Mouse (Mus musculus): ENCODE data around the gene Tspan31. TPM values are rescaled to one million over a fixed set of nuclear protein-coding genes. Genes with fewer than 3 reads are reported as not detected.

The Tspan31 gene
- 73.8 and 85.4 TPM in 2 replicates for polyA plus RNA-seq (2012; rRNA removed)

DNA sequence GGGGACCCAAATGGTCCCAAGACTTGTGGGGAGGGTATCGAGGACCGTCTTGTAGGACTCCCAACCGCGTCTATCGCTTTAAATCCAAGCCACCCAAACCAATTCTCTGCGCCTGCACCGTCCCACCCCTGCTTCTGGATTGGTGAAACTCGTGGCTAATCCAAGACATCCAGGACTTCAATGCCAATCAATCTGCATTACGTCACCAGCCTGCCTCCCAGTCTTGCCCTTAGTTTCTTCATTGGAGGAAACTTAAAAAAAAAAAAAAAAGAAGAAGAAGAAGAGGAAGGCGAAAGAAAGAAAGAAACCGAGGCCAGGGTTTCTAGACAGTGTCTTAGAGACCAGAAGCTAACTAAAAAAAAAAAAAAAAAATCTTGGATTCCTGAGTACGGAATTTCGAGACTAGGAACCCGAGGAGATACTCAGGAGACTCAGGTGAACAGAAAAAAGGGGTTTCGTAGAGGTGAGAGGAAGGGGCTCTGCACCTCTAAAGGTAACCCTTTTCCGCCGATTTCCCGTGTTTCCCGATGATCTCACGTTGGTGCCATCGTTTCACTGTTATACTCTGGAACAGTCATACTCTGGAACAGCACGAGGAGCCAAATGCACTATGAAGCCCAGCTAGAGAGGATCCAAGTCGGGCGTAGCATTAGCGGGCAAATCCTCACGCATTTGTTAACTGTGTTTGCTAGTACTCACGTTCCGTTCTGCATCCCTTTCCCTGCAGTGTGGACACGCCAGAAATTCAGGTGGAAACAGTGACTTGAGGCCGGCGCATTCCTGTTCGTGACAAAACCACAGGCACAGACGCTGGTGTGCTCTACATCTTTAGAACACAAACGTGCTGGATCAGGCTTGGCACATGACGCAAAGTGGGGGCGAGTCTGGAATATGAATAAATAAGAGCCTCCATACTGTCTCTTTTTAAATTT, at the start of gene Tspan31:
Gene Tspan31 (minus strand): TSS at position 75 of the 932 bp plus-strand sequence.
- under 1% methylated on average over 36 of the region's 36 CpGs for WGBS
- peak; percentile 99 for DNase-seq (ENCODE audit: low read depth, low spot score)

DNA sequence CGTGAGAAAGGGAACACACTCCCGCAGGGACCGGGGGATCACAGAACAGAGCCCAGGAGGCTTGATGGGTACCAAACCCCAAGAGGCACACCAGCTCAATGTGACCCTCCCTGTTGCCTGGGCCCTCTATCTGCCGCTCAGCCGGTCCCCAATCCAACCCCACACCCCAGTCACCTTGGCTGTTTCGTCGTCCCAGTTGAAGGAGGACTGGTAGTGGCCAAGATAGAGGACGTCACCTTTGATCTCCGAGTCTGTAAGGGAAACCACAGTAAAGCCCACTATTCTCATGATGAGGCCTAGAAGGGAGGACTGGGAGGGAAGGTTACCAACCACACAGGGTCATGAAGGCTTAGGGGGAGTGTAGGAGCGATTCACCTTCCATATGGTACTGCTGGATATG, 49.2 kb upstream of the Tspan31 start:
- no peak for DNase-seq (ENCODE audit: low read depth, low spot score)
- 93% methylated on average over 10 of the region's 10 CpGs for WGBS

DNA sequence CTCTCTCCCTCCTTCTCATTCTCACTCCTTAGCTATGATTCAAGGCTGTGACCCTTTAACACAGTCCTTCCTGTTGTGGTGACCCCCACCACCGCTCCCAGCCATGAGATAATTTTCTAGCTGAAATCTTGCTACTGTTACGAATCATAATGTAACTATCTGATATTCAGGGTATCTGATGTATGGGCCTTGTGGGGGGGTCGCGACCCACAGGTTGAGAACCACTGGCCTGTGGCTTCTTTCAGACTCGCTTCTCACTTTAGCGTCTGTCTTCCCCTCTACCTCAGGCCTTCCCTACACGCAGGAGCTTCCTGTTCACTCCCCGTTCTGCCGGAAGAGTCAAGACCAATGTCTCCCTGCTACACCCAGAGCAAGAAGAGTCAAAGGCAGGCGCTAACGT, 48.4 kb upstream of the Tspan31 start:
- no peak for DNase-seq (ENCODE audit: low read depth, low spot score)
- WGBS = 90% methylated on average over 11 of the region's 11 CpGs

DNA sequence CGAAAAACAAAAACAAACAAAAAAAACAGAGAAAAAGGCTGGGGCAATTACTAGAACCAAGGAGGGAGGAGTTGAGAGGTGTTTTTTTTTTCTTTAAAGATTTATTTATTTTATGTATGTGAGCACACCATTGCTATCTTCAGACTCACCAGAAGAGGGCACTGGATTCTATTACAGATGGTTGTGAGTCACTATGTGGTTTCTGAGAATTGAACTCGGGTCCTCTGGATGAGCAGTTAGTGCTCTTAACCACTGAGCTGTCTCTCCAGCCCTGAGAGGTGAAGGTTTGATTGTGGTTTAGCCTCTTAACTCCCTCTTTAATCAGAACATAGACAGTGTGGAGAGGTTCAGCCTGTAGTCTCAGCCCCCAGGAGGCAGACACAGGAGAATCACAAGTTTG, 45.0 kb upstream of the Tspan31 start:
- 67% methylated on average over 2 of the region's 2 CpGs for WGBS
- DNase-seq (ENCODE audit: low read depth, low spot score) = no peak

DNA sequence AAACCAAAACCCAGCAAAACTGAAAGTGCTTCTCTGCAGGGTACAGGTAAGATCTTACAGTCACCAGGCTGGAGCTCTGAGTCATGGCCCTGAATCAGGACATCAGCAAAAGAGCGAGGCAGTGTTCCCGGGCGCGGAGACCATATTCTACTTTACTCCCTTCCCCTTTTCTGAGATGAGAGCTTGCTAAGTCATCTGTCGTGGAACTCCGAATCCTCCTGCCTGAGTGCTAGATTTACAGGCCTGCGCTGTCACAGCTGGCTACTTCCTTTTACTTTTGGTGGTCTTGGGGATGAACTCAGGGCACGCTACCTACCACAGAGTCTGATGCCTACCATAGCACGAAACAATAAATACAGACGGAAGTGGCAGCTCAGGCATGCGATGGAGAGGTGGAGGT, 44.3 kb upstream of the Tspan31 start:
- no peak for DNase-seq (ENCODE audit: low read depth, low spot score)
- 90% methylated on average over 11 of the region's 11 CpGs for WGBS

DNA sequence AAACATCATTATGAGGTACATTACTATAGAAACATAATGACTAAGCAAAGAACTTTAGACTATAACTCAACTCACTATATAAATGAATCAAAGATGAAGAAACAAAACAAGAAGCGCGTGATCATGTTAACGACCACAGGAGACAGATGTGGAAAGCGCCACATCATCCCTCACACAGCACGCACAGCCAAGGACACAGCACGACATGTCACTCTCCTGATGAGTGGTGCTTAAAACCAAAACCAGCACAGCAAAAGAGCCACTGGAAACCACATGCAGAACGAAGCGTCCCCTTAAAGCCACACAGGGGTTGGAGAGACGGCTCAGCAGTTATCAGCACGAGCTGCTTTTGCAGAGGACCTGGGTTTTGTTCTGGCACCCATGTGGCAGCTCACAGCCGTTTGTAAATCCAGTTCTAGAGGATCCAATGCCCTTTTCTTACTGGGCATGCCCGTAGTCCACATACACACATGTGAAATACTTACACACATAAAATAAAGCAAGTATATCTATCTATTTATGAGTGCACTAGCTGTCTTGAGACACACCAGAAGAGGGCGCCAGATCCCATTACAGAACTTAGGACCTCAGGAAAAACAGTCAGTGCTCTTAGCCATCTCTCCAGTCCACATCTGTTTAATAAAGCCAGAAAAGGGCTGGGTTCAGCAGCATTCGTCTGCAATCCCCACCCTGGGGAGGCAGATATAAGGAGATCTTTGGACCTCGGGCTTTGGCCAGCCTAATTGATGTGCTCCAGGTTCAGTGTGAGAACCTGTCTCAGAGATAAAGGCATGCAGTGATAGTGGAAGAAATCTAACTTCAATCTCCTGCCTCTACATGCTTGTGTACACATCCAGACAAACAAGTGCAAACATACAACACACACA, 41.2 kb upstream of the Tspan31 start:
- DNase-seq (ENCODE audit: low read depth, low spot score) = no peak
- 83% methylated on average over 15 of the region's 15 CpGs for WGBS

DNA sequence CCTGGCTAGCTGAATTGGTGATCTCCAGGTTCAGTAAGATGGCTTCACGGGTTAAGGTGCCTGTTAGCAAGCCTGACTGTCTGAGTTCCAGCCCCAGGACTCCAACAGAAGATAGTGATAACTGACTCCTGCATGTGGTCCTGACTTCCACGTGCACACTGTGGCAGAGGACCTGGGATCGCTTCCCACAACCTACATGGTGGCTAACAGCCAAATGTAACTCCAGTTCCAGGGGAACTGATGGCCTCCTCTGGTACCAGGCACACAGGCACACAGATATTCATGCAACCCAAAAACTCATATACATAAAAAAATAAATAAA, 38.2 kb upstream of the Tspan31 start:
- no peak for DNase-seq (ENCODE audit: low read depth, low spot score)
- WGBS = 78% methylated on average over 3 of the region's 3 CpGs

DNA sequence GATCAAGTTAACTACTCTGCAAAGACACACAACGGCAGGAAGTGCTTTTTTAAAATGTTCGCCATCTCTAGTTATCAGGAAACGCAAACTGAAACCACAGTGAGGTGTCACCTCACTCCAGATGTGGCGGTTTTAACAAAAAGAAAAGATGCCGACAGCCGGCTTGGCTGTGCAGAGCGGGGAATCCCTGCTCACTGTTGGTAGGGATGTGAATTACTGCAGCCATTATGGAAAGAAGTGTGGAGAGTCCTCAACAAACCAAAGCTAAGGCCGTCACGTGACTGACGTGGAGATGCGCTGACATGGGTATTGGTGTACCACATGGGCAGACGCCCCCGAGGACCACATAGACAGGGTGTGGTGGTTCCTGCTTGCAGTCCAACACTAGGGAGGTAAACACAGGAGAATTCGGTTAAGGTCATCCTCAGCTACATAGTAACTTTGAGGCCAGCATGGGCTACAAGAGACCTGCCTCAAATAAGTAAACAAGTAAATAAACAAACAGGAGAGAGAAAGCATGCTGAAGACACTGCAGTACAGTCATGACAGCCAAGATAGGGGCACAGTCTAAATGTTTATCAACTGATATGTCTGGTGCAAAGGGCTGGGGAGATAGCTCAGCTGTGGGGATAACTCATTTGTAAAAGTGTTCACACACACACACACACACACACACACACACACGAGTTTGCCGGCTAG, 37.6 kb upstream of the Tspan31 start:
- DNase-seq (ENCODE audit: low read depth, low spot score) = no peak
- WGBS = 83% methylated on average over 16 of the region's 16 CpGs

DNA sequence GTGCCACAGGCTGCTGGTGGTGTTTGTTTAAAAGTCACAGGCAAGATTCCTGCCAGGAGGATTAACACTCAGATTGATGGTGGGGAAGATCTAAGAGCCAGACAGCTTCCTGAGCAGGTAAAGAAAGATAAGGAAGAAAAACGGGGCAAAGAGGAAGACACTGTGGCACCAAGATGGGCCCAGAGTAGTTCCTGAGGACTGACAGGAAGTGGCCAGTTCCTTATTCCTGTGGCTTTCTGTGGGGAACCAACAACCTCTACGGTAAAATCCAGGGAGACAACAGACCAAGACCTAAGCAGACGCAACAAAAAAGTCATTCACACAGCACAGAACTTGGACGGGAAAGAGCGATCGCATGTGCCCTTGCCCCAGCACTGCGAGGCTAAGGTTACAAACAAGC, 33.6 kb upstream of the Tspan31 start:
- WGBS = 69% methylated on average over 7 of the region's 7 CpGs

DNA sequence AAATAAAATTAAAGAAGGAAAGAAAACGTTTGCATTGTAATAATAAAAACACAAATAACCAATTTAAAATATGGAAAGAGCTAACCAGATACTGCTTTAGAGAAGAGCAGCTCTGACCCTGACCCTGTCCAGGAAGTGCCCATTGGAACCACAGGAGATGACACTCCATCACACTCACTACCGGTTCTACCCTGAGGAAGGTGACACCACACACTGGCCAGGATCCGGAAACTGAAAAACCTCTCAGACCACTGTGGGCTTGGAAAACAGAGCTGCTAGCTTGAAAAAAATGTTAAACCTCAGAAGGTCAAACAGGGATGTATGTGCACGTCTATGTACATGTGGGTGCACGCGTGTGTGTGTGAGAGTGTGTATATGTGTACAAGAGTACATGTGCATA, 31.1 kb upstream of the Tspan31 start:
- DNase-seq (ENCODE audit: low read depth, low spot score) = no peak
- WGBS = 82% methylated on average over 6 of the region's 6 CpGs

More for the DNA sequence above, 33.6 kb upstream of the Tspan31 start:
- DNase-seq (ENCODE audit: low read depth, low spot score) = no peak

DNA sequence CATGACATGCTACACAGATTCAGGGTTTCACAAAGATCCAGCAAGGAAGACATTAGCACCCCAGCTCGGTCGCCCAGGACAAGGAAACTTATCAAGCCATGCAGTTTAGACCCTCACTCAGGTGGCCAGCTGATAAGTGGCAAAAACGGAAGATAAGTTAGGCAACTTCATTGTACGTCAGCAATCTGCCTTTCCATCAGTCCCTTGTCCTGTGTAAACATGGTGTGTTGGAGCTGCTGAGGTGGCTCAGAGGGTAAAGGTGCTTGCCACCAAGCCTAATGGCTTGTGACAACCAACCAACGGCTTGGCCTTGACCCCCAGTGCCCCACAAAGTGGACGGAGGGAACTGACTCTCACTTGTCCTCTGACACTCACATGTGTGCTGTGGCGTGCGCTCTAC, 30.4 kb upstream of the Tspan31 start:
- 84% methylated on average over 8 of the region's 8 CpGs for WGBS
- DNase-seq (ENCODE audit: low read depth, low spot score) = no peak

DNA sequence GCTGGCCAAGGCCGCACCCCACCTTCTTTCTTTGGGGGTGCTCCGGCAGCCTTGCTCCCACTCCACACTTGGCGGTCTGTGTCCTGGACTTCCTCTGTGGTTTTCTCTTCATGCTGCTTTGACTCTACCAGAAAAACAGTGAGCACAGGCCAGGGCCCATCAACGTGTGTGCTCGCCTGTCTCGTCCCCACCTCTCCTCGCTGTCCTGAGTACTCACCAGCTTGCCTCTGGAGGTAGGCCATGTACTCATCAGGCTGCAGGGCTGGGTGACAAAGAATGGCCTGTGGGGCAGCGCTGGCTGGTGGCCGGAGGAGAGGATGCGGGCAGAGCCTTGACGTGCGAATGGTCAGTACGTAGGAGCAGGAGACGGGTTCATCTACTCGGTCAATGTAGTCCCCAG, 29.8 kb upstream of the Tspan31 start:
- no peak for DNase-seq (ENCODE audit: low read depth, low spot score)
- 91% methylated on average over 15 of the region's 15 CpGs for WGBS

DNA sequence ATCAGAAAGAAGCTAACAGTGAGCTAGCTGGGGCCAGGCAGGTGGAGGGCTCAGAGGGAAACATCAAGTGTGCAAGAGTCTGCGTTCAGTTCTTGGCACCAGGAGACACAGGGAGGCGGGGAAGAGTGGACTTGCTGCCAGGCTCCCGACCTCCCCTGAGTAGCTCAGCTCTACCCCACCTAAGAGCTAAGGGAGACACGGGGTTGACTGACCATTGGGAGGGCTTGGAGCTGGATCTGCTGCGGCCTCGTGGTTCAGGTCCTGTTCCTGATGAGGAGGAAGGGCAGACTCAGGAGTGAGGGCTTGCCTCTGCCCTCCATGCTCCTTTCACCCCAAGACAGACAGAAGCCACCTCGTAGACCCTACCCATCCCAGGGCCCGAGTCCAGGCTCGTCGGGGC, 29.1 kb upstream of the Tspan31 start:
- WGBS = 90% methylated on average over 10 of the region's 10 CpGs
- DNase-seq (ENCODE audit: low read depth, low spot score) = no peak

DNA sequence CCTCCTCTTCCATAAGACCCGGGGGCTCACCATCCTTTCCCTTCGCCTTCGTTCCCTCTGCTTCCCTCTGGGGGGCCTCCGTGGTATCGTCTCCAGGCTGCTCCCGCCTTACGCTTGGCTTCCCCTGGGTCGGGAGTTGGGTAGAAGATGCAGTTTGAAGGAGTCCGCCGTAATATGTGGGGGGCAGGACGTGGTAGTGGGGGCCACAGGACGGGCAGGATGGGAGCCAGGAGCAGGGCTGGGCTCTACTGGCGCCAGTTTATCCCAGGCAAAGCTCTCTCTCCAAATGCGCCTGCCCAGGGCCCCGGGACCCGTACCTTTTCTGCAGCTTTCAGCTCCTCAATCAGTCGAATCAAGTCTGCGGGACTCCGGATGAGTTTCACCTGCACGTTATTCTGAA, 28.4 kb upstream of the Tspan31 start:
- WGBS = 87% methylated on average over 20 of the region's 20 CpGs
- DNase-seq (ENCODE audit: low read depth, low spot score) = no peak

DNA sequence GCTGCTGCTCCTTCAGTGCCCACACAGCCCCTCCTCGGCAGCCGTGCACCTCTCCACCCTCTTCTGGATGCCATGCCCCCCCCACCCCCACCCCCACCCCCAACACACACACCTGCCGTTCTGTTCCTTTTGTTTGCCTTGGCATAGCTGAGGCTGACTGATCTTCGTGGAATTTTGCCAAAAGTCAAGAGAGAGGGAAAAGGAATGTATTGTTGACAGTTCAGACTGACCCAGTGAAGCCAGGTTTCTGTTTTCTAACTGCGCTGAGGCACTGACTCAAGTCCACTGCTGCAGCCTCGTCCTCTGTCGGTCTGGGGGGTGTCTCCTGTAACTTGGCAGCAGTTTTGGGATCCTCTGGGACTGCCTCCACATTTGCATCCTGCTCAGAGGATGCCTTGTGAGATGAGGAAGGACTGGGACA, 24.3 kb upstream of the Tspan31 start:
- DNase-seq (ENCODE audit: low read depth, low spot score) = no peak
- 11% methylated on average over 7 of the region's 7 CpGs for WGBS

DNA sequence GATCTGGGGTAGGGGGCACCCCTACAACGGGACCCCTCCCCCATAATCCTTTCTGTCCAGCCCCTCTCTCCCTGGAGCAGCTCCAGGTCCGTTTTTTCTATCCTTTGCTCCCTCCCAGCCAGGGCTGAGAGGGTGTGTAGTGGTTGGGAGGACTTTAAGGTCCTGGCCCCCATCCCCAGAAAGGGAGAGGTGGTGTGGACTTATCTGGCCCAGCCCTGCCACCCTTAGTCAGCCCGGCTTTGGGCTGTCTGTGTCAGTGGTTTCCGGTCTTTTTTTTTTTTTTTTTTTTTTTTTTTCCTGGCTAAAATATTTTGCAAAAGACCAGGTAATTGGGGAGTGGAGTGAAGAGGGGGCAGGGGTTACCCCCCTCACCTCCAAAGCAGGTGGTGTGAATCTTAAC, 22.7 kb upstream of the Tspan31 start:
- WGBS = 56% methylated on average over 4 of the region's 4 CpGs

DNA sequence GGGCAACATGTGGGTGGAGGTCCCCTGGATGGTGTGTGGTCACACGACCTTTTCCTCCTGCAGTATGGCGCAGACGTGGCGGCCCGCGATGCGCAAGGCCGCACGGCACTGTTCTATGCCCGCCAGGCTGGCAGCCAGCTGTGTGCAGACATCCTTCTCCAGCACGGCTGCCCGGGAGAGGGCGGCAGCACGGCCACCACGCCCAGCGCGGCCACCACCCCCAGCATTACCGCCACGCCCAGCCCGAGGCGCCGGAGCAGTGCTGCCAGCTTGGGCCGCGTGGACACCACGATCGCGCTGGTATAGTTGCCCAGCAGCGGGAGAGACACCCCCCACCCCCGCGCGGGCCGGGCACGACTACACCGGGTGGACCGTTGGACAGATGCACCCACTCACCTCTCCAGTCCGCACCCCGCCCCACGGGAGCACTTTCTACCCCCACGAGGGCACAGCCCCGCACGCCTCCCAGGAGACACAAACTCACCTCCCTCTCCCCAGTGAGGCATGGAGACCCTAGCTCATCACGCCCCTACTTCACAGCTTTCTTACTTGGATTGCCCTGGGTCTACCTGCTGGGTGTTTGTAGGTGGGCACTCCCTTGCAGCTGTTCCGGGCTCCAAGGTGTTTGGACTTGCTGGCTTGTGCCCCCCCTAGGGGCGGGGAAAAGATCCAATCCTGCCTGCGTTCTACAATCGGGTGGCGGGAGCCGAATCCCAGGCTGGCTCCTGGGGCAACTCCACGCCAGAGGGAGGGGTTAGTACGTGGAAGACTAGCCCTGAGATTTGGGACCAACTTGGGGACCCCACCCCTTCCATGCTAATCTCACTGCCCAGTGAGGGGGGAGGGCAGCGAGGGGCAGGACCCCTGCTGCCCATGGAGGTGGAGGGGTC, 21.7 kb upstream of the Tspan31 start:
- 14% methylated on average over 50 of the region's 51 CpGs for WGBS
- no peak for DNase-seq (ENCODE audit: low read depth, low spot score)

More for the DNA sequence above, 22.7 kb upstream of the Tspan31 start:
- no peak for DNase-seq (ENCODE audit: low read depth, low spot score)

DNA sequence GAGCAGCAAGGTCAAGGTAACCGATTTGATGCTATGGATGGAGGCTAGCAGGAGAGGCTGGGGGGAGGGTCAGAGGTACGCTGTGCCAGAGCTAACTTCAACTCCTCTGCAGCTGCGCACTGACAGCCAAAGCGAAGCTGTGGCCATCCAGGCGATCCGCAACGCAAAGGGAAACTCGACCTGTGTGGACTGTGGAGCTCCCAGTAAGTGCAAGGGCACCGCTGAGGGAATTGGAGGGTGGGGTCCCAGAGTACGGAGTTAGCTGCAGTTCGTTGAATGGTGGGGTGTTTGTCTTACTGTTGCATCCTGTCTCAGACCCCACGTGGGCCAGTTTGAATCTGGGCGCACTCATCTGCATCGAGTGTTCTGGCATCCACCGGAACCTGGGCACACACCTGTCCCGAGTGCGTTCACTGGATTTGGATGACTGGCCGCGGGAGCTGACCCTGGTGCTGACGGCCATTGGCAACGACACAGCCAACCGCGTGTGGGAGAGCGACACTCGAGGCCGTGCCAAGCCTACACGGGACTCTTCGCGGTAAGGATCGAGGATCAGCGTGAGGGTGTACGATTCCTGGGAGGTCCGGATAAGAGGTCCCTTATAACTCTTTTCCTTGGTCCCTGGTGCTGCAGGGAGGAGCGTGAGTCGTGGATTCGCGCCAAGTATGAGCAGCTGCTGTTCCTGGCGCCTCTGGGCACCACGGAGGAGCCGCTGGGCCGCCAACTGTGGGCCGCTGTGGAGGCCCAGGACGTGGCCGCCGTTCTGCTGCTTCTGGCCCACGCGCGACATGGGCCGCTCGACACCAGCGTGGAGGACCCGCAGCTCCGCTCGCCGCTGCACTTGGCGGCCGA, 20.7 kb upstream of the Tspan31 start:
- WGBS = 15% methylated on average over 57 of the region's 57 CpGs
- no peak for DNase-seq (ENCODE audit: low read depth, low spot score)

All from large intestine, adult 2 months (tissue).